Mouse (Mus musculus): ENCODE measurements around the gene Slc2a9.

DNA sequence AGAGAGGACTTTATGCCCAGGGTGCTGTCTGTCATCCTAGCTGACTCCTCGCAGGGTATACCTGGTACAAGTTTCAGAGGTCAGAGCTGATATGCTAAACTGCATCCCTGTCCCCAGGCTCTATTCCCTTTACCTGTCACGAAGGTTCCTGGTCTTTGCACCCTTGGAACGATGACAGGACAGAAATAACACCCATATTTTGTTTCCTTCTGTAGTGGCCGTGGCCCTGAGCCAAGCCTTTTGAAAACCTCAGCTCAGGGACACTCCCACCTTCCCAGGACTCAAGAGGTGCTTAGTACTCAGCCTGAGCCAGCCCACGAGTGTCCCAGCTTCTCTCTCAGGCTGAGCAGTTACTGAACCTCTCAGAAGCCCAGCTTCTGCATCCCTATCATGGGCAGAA, 4.5 kb downstream of the Slc2a9 start:
- TF ChIP-seq CTCF (IDR thresholded peaks at IDR 0.05; ENCODE audit: extremely low read depth, insufficient read length, insufficient replicate concordance, low read depth, low read length) (no peak), POLR2A (IDR thresholded peaks at IDR 0.05; ENCODE audit: low read depth, low read length) (no peak)
